ENCODE assay signal across 21 mouse cellular contexts in genomic region chr17:85473217-85473616, GRCm38 (mm10).
DNase-seq lines count a peak whose midpoint lies in the region; ATAC-seq and TF ChIP-seq lines count a peak whose summit lies in the region.
"Had no signal": no experiment of that assay in that cellular context is flagged by ENCODE, and none has a peak within 500 bp of the region (broad histone marks: within the 10 kb centered on the region; RNA-seq: fewer than 3 reads in every experiment).

No protein-coding gene starts in this region.

- H3K27ac ChIP-seq in hindbrain, embryonic 11.5 days (ENCODE audit: low read depth, low read length): no peak overlapping the region
- no peak overlapping the region for H3K27ac ChIP-seq in hindbrain, embryonic 13.5 days
- no peak overlapping the region for H3K27ac ChIP-seq in forebrain, postnatal 0 days (ENCODE audit: low read depth, low read length)
- no peak overlapping the region for H3K27ac ChIP-seq in liver, embryonic 11.5 days (ENCODE audit: low read depth, low read length)
- H3K27ac ChIP-seq: embryonic facial prominence, embryonic 12.5 days; limb, embryonic 12.5 days; liver, embryonic 13.5 days; neural tube, embryonic 13.5 days had no signal

- WGBS in hindbrain, embryonic 11.5 days: 1% methylated on average over 16 of the region's 16 CpGs
- 2% methylated on average over 16 of the region's 16 CpGs for WGBS in hindbrain, embryonic 13.5 days
- WGBS in forebrain, postnatal 0 days: 4% methylated on average over 16 of the region's 16 CpGs
- 4% methylated on average over 16 of the region's 16 CpGs for WGBS in liver, embryonic 11.5 days

- no peak overlapping the region for H3K9ac ChIP-seq in hindbrain, embryonic 11.5 days (ENCODE audit: low read depth, low read length)
- no peak overlapping the region for H3K9ac ChIP-seq in hindbrain, embryonic 13.5 days
- H3K9ac ChIP-seq in forebrain, postnatal 0 days: no peak overlapping the region
- no peak overlapping the region for H3K9ac ChIP-seq in liver, embryonic 11.5 days (ENCODE audit: low read depth, low read length)
- H3K9ac ChIP-seq: embryonic facial prominence, embryonic 12.5 days; limb, embryonic 12.5 days; liver, embryonic 13.5 days; lung, embryonic 14.5 days; neural tube, embryonic 13.5 days had no signal

- H3K4me3 ChIP-seq in hindbrain, embryonic 11.5 days (ENCODE audit: low read depth, low read length): no peak overlapping the region
- no peak overlapping the region for H3K4me3 ChIP-seq in hindbrain, embryonic 13.5 days
- no peak overlapping the region for H3K4me3 ChIP-seq in forebrain, postnatal 0 days (ENCODE audit: low read depth, low read length)
- H3K4me3 ChIP-seq in liver, embryonic 11.5 days (ENCODE audit: low read depth, low read length): no peak overlapping the region
- H3K4me3 ChIP-seq: embryonic facial prominence, embryonic 12.5 days; erythroblast, embryonic 14.5 days; limb, embryonic 12.5 days; liver, embryonic 13.5 days; neural tube, embryonic 13.5 days had no signal

- DNase-seq in hindbrain, embryonic 11.5 days (ENCODE audit: low spot score): peak; percentile 47
- peak; percentile 55 for DNase-seq in retina, postnatal 1 day
- DNase-seq in retina, embryonic 14.5 days (ENCODE audit: low spot score): no peak
- DNase-seq in forebrain, postnatal 0 days: no peak
- DNase-seq in liver, embryonic 11.5 days (ENCODE audit: low spot score): no peak
- no peak for DNase-seq in urinary bladder, postnatal 25 days (ENCODE audit: low spot score)
- DNase-seq: adrenal gland, adult 8-10 months; cerebellum, postnatal 10 days; gastrocnemius, postnatal 25 days; kidney, adult 11 months; kidney, postnatal 10 days; layer of hippocampus, postnatal 36 days; liver, embryonic 13.5 days; lung, embryonic 14.5 days; lung, postnatal 36 days; thymus, adult 2 months had no signal

- no peak overlapping the region for H3K4me2 ChIP-seq in hindbrain, embryonic 11.5 days (replicated peaks; ENCODE audit: low read depth, low read length)
- H3K4me2 ChIP-seq in hindbrain, embryonic 13.5 days: no peak overlapping the region
- H3K4me2 ChIP-seq in forebrain, postnatal 0 days (ENCODE audit: low read depth): no peak overlapping the region; the same call in 1 of the 2 replicates
- H3K4me2 ChIP-seq in liver, embryonic 11.5 days: no peak overlapping the region
- H3K4me2 ChIP-seq: embryonic facial prominence, embryonic 12.5 days; limb, embryonic 12.5 days; liver, embryonic 13.5 days; lung, embryonic 14.5 days; neural tube, embryonic 13.5 days had no signal

- no peaks in the 10 kb centered on the region for H3K36me3 ChIP-seq in hindbrain, embryonic 11.5 days (ENCODE audit: control insufficient read depth, insufficient read depth, low read length)
- H3K36me3 ChIP-seq in hindbrain, embryonic 13.5 days: no peaks in the 10 kb centered on the region
- H3K36me3 ChIP-seq in forebrain, postnatal 0 days (ENCODE audit: insufficient read depth): no peaks in the 10 kb centered on the region
- H3K36me3 ChIP-seq in liver, embryonic 11.5 days (ENCODE audit: control insufficient read depth, insufficient read depth, low read length): no peaks in the 10 kb centered on the region
- H3K36me3 ChIP-seq: embryonic facial prominence, embryonic 12.5 days; limb, embryonic 12.5 days; liver, embryonic 13.5 days; neural tube, embryonic 13.5 days had no signal

- no peaks in the 10 kb centered on the region for H3K4me1 ChIP-seq in hindbrain, embryonic 11.5 days (replicated peaks; ENCODE audit: control insufficient read depth, insufficient read depth, low read length)
- H3K4me1 ChIP-seq in hindbrain, embryonic 13.5 days (replicated peaks): no peaks in the 10 kb centered on the region
- H3K4me1 ChIP-seq in forebrain, postnatal 0 days (ENCODE audit: insufficient read depth): no peaks in the 10 kb centered on the region
- no peaks in the 10 kb centered on the region for H3K4me1 ChIP-seq in liver, embryonic 11.5 days (replicated peaks; ENCODE audit: control insufficient read depth, insufficient read depth, low read length)
- H3K4me1 ChIP-seq: embryonic facial prominence, embryonic 12.5 days; limb, embryonic 12.5 days; liver, embryonic 13.5 days; neural tube, embryonic 13.5 days had no signal

- H3K9me3 ChIP-seq in hindbrain, embryonic 11.5 days (ENCODE audit: control insufficient read depth, low read length): no peaks in the 10 kb centered on the region
- peaks cover 9% of the 10 kb centered on the region for H3K9me3 ChIP-seq in hindbrain, embryonic 13.5 days
- no peaks in the 10 kb centered on the region for H3K9me3 ChIP-seq in forebrain, postnatal 0 days (ENCODE audit: low read length)
- H3K9me3 ChIP-seq in liver, embryonic 11.5 days (ENCODE audit: control insufficient read depth, low read length): no peaks in the 10 kb centered on the region
- H3K9me3 ChIP-seq: embryonic facial prominence, embryonic 12.5 days; limb, embryonic 12.5 days; liver, embryonic 13.5 days; neural tube, embryonic 13.5 days had no signal

- TF ChIP-seq CTCF in forebrain, postnatal 0 days (IDR thresholded peaks at IDR 0.05; ENCODE audit: low read depth): no peak

- no peak for ATAC-seq in hindbrain, embryonic 11.5 days (ENCODE audit: low FRiP score)
- no peak for ATAC-seq in hindbrain, embryonic 13.5 days (ENCODE audit: low FRiP score)
- ATAC-seq in forebrain, postnatal 0 days: peak; percentile 56; the same call in 1 of the 2 replicates
- ATAC-seq in liver, embryonic 11.5 days (replicated peaks; ENCODE audit: low FRiP score): no peak

- H3K27me3 ChIP-seq in hindbrain, embryonic 11.5 days (ENCODE audit: control insufficient read depth, insufficient read depth, low read length): peaks cover 84% of the 10 kb centered on the region
- peaks cover 97% of the 10 kb centered on the region for H3K27me3 ChIP-seq in hindbrain, embryonic 13.5 days
- H3K27me3 ChIP-seq in forebrain, postnatal 0 days (ENCODE audit: insufficient read depth, low read length): peaks cover 33% of the 10 kb centered on the region
- peaks cover 71% of the 10 kb centered on the region for H3K27me3 ChIP-seq in liver, embryonic 11.5 days (replicated peaks; ENCODE audit: control insufficient read depth, insufficient read depth, low read length)

Comparison
In these comparisons a context has a peak if more than half of its experiments do, and no peak if none do; other contexts are left out.
1. DNase-seq: peak in hindbrain, embryonic 11.5 days (single experiment) and retina, postnatal 1 day (single experiment); none in retina, embryonic 14.5 days (single experiment), forebrain, postnatal 0 days (single experiment), liver, embryonic 11.5 days (single experiment) and urinary bladder, postnatal 25 days (single experiment).